Mouse (Mus musculus) erythroid progenitor cell, adult 5-6 weeks (primary cell): ENCODE measurements around the gene Ric1. TPM values are rescaled to one million over a fixed set of nuclear protein-coding genes. Genes with fewer than 3 reads are reported as not detected.

ENCODE experiments used
- total RNA-seq, 2 experiments: library from RNA; stranded (forward) in 1 of 2; stranded (reverse) in 1 of 2; fragments of 150-400 nt in 1 of 2; fragments of 186-747, 209-891 nt in 1 of 2; gene quantifications; 2 replicates each; pipeline versions ENCODE4 v1.2.3 to v1.2.4; 2015 to 2017; ENCODE audit warnings: low replicate concordance in 2 of 2

Ric1 gene
- total RNA-seq, 2 experiments from 2014 or later, result 2.3 to 5.9 TPM

Other genes starting within 250 kb of the Ric1 start
- 3.4 TPM in 1 of 2 replicates, not detected in the other for gene Insl6, start 196.9 kb upstream of the Ric1 start, total RNA-seq (2015; ENCODE audit: low replicate concordance)
- 6.9 TPM in 1 of 2 replicates, not detected in the other for gene Insl6, start 196.9 kb upstream of the Ric1 start, total RNA-seq (2017; ENCODE audit: low replicate concordance)
- gene Rln1, start 187.6 kb upstream of the Ric1 start, total RNA-seq (2015; ENCODE audit: low replicate concordance), result not detected in 2 replicates
- gene Rln1, start 187.6 kb upstream of the Ric1 start, total RNA-seq (2017; ENCODE audit: low replicate concordance), result not detected in 2 replicates
- gene Plgrkt, start 154.9 kb upstream of the Ric1 start, total RNA-seq (2015; ENCODE audit: low replicate concordance), result 41.4 and 41.9 TPM in 2 replicates
- gene Plgrkt, start 154.9 kb upstream of the Ric1 start, total RNA-seq (2017; ENCODE audit: low replicate concordance), result 6.6 and 15.0 TPM in 2 replicates
- gene Cd274, start 154.8 kb upstream of the Ric1 start, total RNA-seq (2015; ENCODE audit: low replicate concordance), result 2.9 and 3.8 TPM in 2 replicates
- gene Cd274, start 154.8 kb upstream of the Ric1 start, total RNA-seq (2017; ENCODE audit: low replicate concordance), result 1.4 and 1.7 TPM in 2 replicates
- gene Pdcd1lg2, start 111.4 kb upstream of the Ric1 start, total RNA-seq (2015; ENCODE audit: low replicate concordance), result 4.0 TPM in 1 of 2 replicates, not detected in the other
- 1.0 TPM in 1 of 2 replicates, not detected in the other for gene Pdcd1lg2, start 111.4 kb upstream of the Ric1 start, total RNA-seq (2017; ENCODE audit: low replicate concordance)
- 15.5 and 25.6 TPM in 2 replicates for gene Ermp1, start 126.1 kb downstream of the Ric1 start, total RNA-seq (2015; ENCODE audit: low replicate concordance)
- 21.3 and 27.7 TPM in 2 replicates for gene Ermp1, start 126.1 kb downstream of the Ric1 start, total RNA-seq (2017; ENCODE audit: low replicate concordance)
- not detected in 2 replicates for gene Mlana, start 175.5 kb downstream of the Ric1 start, total RNA-seq (2015; ENCODE audit: low replicate concordance)
- gene Mlana, start 175.5 kb downstream of the Ric1 start, total RNA-seq (2017; ENCODE audit: low replicate concordance), result not detected in 2 replicates